Mouse (Mus musculus) testis, adult 2 months (tissue): ENCODE measurements at regions not wholly inside any gene's neighbourhood (a gene's known extent, or its start where the extent isn't known, plus 50 kb on each side); places are given as distances from the start of the nearest gene placed in this dataset.

Source experiments
- CTCF ChIP-seq: fragments of 200-500 bp; IDR thresholded peaks from 2 replicates; pipeline ENCODE4 v1.5.1; 2012; ENCODE audit warnings: low read depth, mild to moderate bottlenecking, inconsistent platforms, low read length, moderate library complexity; ENCODE audit not compliant: control insufficient read depth, insufficient read depth, insufficient replicate concordance
- POLR2A ChIP-seq: fragments of 200-500 bp; IDR thresholded peaks from 2 replicates; pipeline ENCODE4 v1.6.1; 2012; ENCODE audit warnings: low read depth, mild to moderate bottlenecking, inconsistent platforms, low read length, moderate library complexity; ENCODE audit not compliant: control insufficient read depth

- no peak for TF ChIP-seq CTCF
- TF ChIP-seq POLR2A: no peak
These were observed 696.6 kb upstream of the Tbl1xr1 start for GRCm38 (mm10) chr3:21379816-21380215.
